Mouse (Mus musculus) Muller cell, postnatal 12 days (primary cell): ENCODE results near the gene Nrap.
A peak's percentile ranks its signal among the peaks of the same experiment; 100 is the strongest.
"Not testable (repeated sequence)": the region's sequence is repeated elsewhere in the genome, so short reads cannot be mapped to it uniquely, and the experiment has no call there.

Experiments used
- DNase-seq: peaks from one replicate; pipeline ENCODE4 v3.0.0-alpha.2; 2015; ENCODE audit errors: inconsistent ontology term

Nrap gene

GRCm38 (mm10) chr19:56366168-56366567 is 23.7 kb downstream of the Nrap start:
- no peak for DNase-seq

DNA sequence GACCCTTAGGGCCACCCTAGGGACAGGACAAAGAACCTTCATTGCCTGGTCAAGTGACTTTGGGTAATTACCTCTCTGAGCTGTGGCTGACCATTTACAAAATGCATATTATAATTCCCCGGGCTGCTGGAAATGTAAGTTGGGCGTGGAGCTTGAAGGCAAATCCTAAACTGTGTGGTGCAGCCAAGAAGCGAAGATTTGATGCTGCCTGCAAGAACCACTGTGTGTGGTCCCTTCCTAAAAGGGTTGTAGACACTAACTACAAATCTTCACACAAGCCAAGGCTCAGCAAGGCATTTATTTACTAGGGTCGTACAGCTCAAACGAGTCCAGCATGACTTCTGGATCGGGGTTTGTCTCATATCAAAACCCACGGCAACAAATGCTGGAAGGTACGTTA is 25.3 kb downstream of the Nrap start:
- no peak for DNase-seq

DNA sequence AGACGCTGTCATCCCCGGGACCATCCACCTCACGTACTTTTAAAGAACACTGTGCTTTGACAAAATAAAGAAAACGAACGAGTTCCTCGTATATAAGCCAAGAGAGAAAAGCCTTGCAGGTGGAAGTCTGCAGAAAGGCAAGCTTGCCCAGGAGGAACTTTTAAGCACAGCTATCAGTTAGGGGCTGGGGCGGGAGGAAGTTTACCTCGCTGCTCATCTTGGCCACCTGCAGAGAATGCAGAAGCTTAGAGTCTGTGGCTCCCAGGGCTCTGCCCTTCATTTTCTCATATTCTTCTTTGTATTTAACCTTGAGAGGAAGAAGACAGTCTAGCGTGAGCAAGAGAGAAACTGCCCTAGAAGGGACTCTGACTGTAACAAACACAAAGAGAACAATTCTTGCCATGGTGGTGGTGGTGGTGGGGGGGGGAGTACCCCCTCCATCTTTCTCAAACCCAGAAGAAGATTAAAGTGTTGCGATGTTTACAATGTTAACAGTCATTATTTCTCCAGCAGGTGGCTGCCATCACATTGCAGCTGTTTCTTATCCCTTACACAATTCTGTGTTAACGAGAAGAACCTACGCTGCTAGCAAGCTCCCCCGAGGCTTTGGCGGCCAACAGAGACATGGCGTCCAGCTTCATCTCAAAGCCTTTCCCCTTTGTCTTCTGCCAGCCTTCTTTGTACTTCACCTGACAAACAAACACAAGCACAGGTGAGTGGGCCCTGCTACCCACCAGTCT is 25.9 kb downstream of the Nrap start:
- DNase-seq = no peak

GRCm38 (mm10) chr19:56358890-56359289 is 30.9 kb downstream of the Nrap start:
- no peak for DNase-seq

GRCm38 (mm10) chr19:56357374-56357708 is 32.5 kb downstream of the Nrap start:
- not testable (repeated sequence) for DNase-seq

DNA sequence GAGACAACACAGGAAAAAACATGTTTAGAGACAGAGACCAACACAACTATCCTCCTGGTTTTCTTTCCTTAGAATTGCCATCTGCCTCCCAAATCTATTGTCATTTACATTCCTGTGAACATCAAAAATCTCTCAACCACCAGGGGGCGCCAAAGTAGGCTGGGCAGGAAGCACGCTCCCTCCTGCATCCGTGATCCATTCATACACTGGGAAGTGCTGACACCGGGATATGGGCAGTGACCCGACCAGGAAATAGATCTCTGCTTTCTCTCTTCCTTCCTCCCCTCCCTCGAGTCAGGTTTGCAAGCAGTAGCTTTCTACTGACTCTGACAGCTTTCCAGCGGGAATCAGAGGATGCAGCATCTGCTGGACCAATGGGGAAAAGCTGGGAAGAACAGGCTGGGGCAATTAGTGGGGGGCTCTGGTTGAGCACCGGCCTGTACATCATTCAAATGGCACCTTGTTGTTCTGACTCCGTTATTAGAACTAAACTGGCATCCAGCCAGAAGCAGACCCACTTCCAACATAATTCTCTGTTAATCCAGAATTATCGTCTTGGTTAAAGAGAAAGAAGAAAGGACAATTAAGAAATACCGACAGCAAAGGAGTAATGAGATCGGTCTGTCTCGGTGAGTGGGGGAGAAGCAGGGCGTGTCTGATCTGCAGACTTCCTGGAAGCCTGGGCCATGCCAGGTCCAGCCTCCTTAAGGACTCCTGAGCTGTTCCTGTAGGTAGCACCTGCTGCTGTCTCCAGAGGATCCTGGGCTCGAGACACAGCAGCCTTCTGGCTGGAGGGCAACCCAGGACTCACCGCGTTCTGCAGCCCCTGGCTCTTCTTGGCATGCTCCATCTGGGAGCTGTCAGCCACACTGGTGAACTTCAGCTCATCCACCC is 33.1 kb downstream of the Nrap start:
- peak; percentile 56 for DNase-seq

DNA sequence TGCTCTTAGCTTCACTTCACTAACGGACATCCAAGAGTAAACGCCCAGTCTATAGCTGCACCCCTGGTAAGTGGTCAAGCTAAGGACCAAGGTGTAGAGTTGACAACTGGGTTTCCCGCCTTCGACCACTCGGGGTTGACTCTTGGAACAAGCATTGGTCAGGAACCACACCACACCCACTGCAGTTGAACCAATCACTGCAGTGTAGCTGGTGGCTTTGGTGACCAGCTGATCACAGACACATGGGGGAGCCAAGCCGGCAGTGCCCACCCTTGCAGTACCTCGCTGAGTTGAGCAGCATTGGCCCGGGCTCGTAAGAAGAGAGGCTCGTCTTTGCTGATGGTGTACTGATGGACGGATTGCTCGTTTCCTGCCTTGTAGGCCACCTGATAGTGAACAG is 34.6 kb downstream of the Nrap start:
- no peak for DNase-seq

- DNase-seq = no peak
These were observed 36.1 kb downstream of the Nrap start for GRCm38 (mm10) chr19:56353689-56354088.

- peak; percentile 84 for DNase-seq
These were observed 40.5 kb downstream of the Nrap start for GRCm38 (mm10) chr19:56349295-56349694.

GRCm38 (mm10) chr19:56346750-56347149 is 43.1 kb downstream of the Nrap start:
- no peak for DNase-seq

- no peak for DNase-seq
These were observed 43.8 kb downstream of the Nrap start for GRCm38 (mm10) chr19:56346016-56346415.

- peak; percentile 67 for DNase-seq
These were observed 45.8 kb downstream of the Nrap start for GRCm38 (mm10) chr19:56343869-56344563.

GRCm38 (mm10) chr19:56342006-56342405 is 47.8 kb downstream of the Nrap start:
- DNase-seq = peak; percentile 40

DNA sequence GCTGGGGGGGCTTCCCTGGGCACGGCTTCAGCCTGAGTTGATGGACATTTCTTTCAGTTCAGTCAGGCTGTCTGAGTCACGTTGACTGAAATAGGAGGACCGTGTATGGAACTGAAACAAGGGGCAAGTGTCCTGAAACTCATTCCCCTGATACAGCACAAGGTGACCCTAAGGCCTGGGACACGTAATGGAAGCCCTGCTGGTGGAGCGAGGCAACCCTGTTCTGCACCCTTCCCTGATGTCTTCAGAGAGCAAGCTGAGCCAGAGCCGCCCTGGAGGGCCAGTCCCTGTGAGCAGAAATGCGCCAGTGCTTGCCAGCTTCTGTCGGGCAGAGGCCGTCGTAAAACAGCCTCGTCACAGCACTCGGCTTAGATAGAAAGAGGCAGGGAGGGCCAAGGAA is 53.0 kb downstream of the Nrap start:
- DNase-seq = no peak

- DNase-seq = no peak
These were observed 53.5 kb downstream of the Nrap start for GRCm38 (mm10) chr19:56336321-56336720.

DNA sequence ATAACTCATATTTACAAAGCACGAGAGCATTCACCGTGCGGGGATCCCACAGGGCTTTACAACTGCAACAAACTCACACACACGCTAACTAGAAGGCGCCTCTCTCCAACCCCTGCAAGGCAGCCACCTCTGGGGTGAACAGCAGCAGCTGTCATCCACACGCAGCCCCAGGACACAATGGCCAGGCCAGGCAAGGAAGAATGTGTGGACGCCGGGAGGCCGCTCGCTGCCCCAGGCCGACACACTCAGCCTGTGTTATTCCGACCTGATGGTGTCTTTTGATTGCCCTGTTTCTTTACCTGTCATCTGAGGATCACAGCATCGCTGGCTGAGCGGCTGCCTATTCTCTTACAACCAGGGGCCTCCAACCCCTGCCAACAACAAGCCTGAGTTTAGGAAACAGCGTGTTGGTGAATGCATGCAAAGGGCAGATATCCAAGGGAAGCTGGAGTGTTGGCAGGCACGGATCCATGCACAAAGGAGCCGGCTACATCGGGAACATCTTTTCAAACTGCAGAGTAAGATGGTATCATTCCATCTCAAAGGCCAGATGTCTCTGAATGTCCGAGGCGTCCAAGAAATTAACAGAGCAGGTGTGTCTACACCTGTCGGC is 63.5 kb downstream of the Nrap start:
- no peak for DNase-seq

GRCm38 (mm10) chr19:56325676-56326075 is 64.2 kb downstream of the Nrap start:
- DNase-seq = no peak

GRCm38 (mm10) chr19:56321303-56321920 is 68.4 kb downstream of the Nrap start:
- DNase-seq = no peak

DNA sequence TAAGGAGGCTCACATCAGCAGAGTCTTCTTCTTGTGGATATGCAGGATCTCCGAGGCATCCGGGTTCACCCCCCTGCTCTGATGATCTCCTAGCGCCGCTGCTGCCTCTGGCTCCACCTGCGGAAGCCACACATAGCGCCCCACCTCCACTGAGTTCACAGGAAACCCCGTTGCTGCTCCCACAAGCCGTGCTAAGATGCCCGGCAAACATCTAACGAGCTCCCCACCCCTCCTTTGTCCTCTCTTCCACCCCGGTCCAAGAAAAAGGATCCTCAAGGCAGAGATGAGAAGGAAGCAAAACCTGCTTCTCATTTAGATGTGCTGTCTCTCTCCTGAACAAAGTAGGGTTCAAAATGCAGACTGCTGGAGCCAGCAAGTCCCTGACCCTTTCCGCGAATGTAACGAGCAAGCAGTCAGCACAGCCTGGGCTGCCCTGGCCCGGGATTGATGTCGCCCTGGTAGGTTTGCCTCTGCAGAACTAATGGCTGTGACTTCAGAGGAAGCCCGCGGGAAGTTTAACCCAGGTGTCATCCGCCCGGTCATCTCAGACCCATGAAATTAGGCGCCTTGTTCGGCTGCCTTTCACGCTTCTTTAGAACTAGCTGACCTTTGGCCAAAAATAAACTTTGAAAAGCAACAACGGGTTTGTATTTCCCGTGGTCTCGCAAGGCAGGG is 69.5 kb downstream of the Nrap start:
- DNase-seq = no peak

DNA sequence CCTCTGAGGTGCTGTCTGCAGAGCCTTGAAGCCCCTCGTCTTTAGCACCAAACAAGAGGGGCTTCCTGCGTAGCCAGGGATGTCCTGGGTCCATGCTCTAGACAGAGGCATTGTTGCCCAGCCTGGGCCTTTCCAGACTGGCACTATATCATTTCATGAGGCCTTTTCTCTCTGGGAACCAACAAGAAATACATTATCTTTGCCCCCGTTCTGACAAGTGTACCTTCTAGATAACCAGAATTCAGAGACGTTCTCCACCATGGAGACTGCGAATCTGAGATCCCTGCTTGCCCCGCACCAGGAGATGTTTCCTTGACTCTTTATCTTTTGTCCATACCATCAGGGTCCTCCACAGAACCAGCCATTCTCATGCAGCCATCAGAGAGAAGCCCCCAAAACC is 70.2 kb downstream of the Nrap start:
- DNase-seq = no peak

DNA sequence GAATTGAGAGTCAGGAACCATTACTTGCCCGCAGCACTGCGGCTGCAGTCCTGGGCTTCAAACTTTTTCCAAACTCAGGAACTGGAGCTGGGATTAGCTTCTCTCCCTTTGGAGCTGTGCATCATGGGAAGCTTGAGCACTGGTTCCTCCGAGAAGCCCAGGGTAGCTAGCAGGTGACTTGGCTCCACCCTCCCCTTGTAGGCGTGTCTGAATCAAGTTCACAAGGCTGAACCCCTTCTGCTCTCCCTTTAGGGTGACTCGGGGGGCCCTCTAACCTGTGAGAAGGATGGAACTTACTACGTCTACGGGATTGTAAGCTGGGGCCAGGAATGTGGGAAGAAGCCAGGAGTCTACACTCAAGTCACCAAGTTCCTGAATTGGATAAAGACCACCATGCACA is 70.6 kb downstream of the Nrap start:
- no peak for DNase-seq
